Mouse (Mus musculus) megakaryocyte, embryonic 14.5 days (primary cell): ENCODE results near the gene Tmprss11g. TPM values are rescaled to one million over a fixed set of nuclear protein-coding genes. Genes with fewer than 3 reads are reported as not detected.

ENCODE experiments used
- H3K27me3 ChIP-seq: replicated peaks from 2 replicates; pipeline ENCODE3; 2012; ENCODE audit warnings: inconsistent platforms
- H3K36me3 ChIP-seq: replicated peaks from 2 replicates; pipeline ENCODE3; 2012; ENCODE audit warnings: low read length, inconsistent platforms, mixed read lengths
- H3K4me1 ChIP-seq: 2 replicates; pipeline ENCODE4 v1.6.1; 2012; ENCODE audit warnings: inconsistent platforms
- H3K4me3 ChIP-seq: replicated peaks from 2 replicates; pipeline ENCODE3; 2012; ENCODE audit warnings: moderate library complexity, mild to moderate bottlenecking, inconsistent platforms
- H3K9me3 ChIP-seq: 2 replicates; pipeline ENCODE4 v1.6.1; 2012; ENCODE audit warnings: inconsistent platforms
- FLI1 ChIP-seq: IDR thresholded peaks from 2 replicates; pipeline ENCODE4 v1.6.1; 2012; ENCODE audit warnings: low read length, inconsistent platforms, mixed read lengths
- GATA1 ChIP-seq: IDR thresholded peaks from 3 replicates; pipeline ENCODE4 v1.6.1; 2012; ENCODE audit warnings: mixed read lengths, low read length, inconsistent platforms, borderline replicate concordance
- polyA plus RNA-seq: library from polyadenylated mRNA; stranded (reverse); fragments of >175 nt; gene quantifications from 2 replicates; pipeline ENCODE4 v1.2.3, GENCODE M21; 2012; ENCODE audit warnings: low replicate concordance; ENCODE audit not compliant: insufficient read depth

Gene Tmprss11g
- polyA plus RNA-seq, 1 experiment: not detected

DNA sequence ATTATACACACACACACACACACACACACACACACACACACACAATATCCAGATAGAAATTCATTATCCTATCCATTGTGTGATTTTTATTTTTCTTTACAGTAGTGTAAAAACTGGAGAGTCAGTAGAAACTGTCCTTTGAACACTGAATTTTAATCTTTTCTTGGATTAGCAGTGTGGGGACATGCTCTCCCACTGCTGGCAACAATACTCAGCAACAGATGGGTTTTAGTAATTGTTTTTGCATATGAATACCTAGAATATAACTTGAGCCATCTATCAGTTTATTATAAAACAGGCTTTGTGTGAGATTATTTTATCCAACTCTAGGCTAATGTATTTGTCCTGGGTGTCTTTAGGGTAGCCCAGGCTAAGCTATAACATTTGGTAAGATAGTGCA is 79.9 kb downstream of the Tmprss11g start:
- no peaks in the 10 kb centered on the region for H3K4me1 ChIP-seq
- no peak for TF ChIP-seq GATA1
- no peak for TF ChIP-seq FLI1
- no peak overlapping the region for H3K4me3 ChIP-seq
- H3K9me3 ChIP-seq: no peaks in the 10 kb centered on the region
- H3K36me3 ChIP-seq: no peaks in the 10 kb centered on the region
- no peaks in the 10 kb centered on the region for H3K27me3 ChIP-seq

Other genes with a start within 250 kb of the Tmprss11g start
- gene Tmprss11c, start 229.3 kb downstream of the Tmprss11g start, polyA plus RNA-seq: not detected in 2 replicates
- not detected in 2 replicates for gene Tmprss11d, start 145.2 kb downstream of the Tmprss11g start, polyA plus RNA-seq
- not detected in 2 replicates for gene Tmprss11a, start 49.6 kb downstream of the Tmprss11g start, polyA plus RNA-seq
- gene Tmprss11f, start 113.8 kb upstream of the Tmprss11g start, polyA plus RNA-seq: not detected in 2 replicates
- gene Tmprss11b, start 157.8 kb upstream of the Tmprss11g start, polyA plus RNA-seq: not detected in 2 replicates
- gene Tmprss11e, start 227.2 kb upstream of the Tmprss11g start, polyA plus RNA-seq: not detected in 2 replicates